Mouse (Mus musculus): ENCODE data around the gene Fetub. TPM values are rescaled to one million over a fixed set of nuclear protein-coding genes. Genes with fewer than 3 reads are reported as not detected.

Fetub gene
- total and polyA plus RNA-seq, 3 experiments, result 0.96 TPM; not detected in 2

DNA sequence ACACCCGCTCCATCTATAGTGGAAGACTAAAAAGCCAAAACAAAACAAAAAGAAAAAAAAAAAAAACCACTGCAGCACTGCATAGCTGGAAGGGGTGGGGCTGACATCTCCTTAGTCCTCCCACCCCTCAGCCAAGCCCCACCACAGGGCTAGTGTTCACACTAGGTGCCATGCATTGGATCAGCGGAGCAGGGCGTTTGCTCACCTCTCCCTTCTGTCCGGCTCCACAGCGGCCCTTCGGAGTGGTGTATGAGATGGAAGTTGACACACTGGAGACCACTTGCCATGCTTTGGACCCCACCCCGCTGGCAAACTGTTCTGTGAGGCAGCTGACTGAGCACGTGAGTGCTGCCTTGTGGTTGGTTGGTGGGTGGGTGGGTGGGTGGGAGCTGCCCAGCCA, 24.0 kb upstream of the Fetub start:
- TF ChIP-seq RAD21 (IDR thresholded peaks at IDR 0.05; ENCODE audit: low read depth, low read length) (no peak), MYC (IDR thresholded peaks at IDR 0.05; ENCODE audit: low read depth, low read length) (no peak), ZMIZ1 (IDR thresholded peaks at IDR 0.05; ENCODE audit: low read depth, low read length) (no peak), GABPA (IDR thresholded peaks at IDR 0.05; ENCODE audit: low read depth, low read length) (no peak), ZKSCAN1 (IDR thresholded peaks at IDR 0.05; ENCODE audit: low read depth, low read length) (no peak), MYB (IDR thresholded peaks at IDR 0.05; ENCODE audit: low read depth, low read length) (no peak), POLR2AphosphoS5 (IDR thresholded peaks at IDR 0.05; ENCODE audit: borderline replicate concordance, low read depth, low read length) (no peak), MAZ (IDR thresholded peaks at IDR 0.05; ENCODE audit: low read depth, low read length) (no peak), CHD2 (IDR thresholded peaks at IDR 0.05; ENCODE audit: low read length) (no peak), NELFE (IDR thresholded peaks at IDR 0.05; ENCODE audit: low read depth, low read length) (no peak), ETS1 (IDR thresholded peaks at IDR 0.05; ENCODE audit: low read depth, low read length) (no peak), BHLHE40 (IDR thresholded peaks at IDR 0.05; ENCODE audit: borderline replicate concordance, low read depth, low read length) (no peak), MAX (IDR thresholded peaks at IDR 0.05; ENCODE audit: low read length) (no peak), SIN3A (IDR thresholded peaks at IDR 0.05; ENCODE audit: low read length) (no peak), POLR2AphosphoS2 (IDR thresholded peaks at IDR 0.05; ENCODE audit: low read length) (no peak), MXI1 (IDR thresholded peaks at IDR 0.05; ENCODE audit: low read depth, low read length) (no peak), KAT2A (conservative IDR thresholded peaks at IDR 0.05; ENCODE audit: low read depth, low read length) (no peak)
- H3K9ac ChIP-seq (ENCODE audit: control insufficient read depth, low read depth, low read length, poor library complexity, severe bottlenecking), result no peak overlapping the region
- no peak overlapping the region for H3K27ac ChIP-seq (ENCODE audit: control insufficient read depth, low read depth, low read length)
- H3K27me3 ChIP-seq (ENCODE audit: control insufficient read depth in 1 of 2, insufficient read depth in 2 of 2, low read length in 2 of 2), result peaks cover 0 to 2% of the 10 kb centered on the region in 2 experiments; a peak in 1 of 4 replicates
- peaks cover 0 to 16% of the 10 kb centered on the region in 2 experiments; a peak in 3 of 4 replicates for H3K4me1 ChIP-seq (ENCODE audit: control insufficient read depth in 1 of 2, insufficient read depth in 2 of 2, low read length in 2 of 2)
- H3K4me3 ChIP-seq (ENCODE audit: control insufficient read depth in 1 of 2, insufficient read depth in 1 of 2, low read depth in 2 of 2, low read length in 2 of 2), result no peak overlapping the region
- H3K36me3 ChIP-seq (ENCODE audit: control insufficient read depth in 1 of 2, insufficient read depth in 2 of 2, low read length in 2 of 2), result peaks cover 0 to 12% of the 10 kb centered on the region in 2 experiments; a peak in 1 of 4 replicates
- no peaks in the 10 kb centered on the region for H3K79me2 ChIP-seq (ENCODE audit: control insufficient read depth, insufficient read depth, low read length, poor library complexity)
- no peak for DNase-seq (ENCODE audit: low read depth, low spot score)
- no peaks in the 10 kb centered on the region for H3K9me3 ChIP-seq (replicated peaks; ENCODE audit: insufficient read depth, low read length)

DNA sequence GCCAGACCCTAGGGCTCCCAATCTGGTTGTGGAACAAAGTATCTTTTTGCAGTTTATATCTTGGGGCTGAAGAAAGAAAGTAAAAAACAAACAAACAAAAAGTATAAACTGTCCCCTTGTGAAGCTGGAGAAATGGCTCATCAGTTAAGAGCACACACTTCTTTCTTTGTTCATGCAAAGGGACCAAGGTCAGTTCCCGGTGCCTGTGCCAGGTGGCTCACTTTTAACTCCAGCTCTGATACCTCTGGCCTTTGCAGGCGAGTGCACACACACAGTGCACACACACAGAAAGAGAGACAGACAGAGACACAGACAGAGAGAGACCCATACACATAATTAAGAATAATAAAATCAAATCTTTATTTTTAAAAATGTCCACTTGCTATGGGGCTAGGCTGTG, 21.5 kb upstream of the Fetub start:
- no peaks in the 10 kb centered on the region for H3K4me1 ChIP-seq (ENCODE audit: control insufficient read depth in 1 of 2, insufficient read depth in 2 of 2, low read length in 2 of 2)

More for the DNA sequence above, 21.5 kb upstream of the Fetub start:
- Histone ChIP-seq H3K9ac (ENCODE audit: control insufficient read depth, low read depth, low read length, poor library complexity, severe bottlenecking) (no peak overlapping the region), H3K4me3 (ENCODE audit: control insufficient read depth in 1 of 2, insufficient read depth in 1 of 2, low read depth in 2 of 2, low read length in 2 of 2) (no peak overlapping the region), H3K9me3 (replicated peaks; ENCODE audit: insufficient read depth, low read length) (no peaks in the 10 kb centered on the region), H3K79me2 (ENCODE audit: control insufficient read depth, insufficient read depth, low read length, poor library complexity) (no peaks in the 10 kb centered on the region), H3K36me3 (ENCODE audit: control insufficient read depth in 1 of 2, insufficient read depth in 2 of 2, low read length in 2 of 2) (no peaks in the 10 kb centered on the region), H3K27me3 (ENCODE audit: control insufficient read depth in 1 of 2, insufficient read depth in 2 of 2, low read length in 2 of 2) (peaks cover 2% of the 10 kb centered on the region in 2 experiments; a peak in 2 of 4 replicates), H3K27ac (ENCODE audit: control insufficient read depth, low read depth, low read length) (no peak overlapping the region)
- no peak for DNase-seq (ENCODE audit: low read depth, low spot score)
- TF ChIP-seq POLR2AphosphoS2 (IDR thresholded peaks at IDR 0.05; ENCODE audit: low read length) (no peak), KAT2A (conservative IDR thresholded peaks at IDR 0.05; ENCODE audit: low read depth, low read length) (no peak), NRF1 (IDR thresholded peaks at IDR 0.05; ENCODE audit: insufficient read depth, low read depth, low read length, poor library complexity, severe bottlenecking) (no peak), POLR2A (IDR thresholded peaks at IDR 0.05; ENCODE audit: control insufficient read depth in 1 of 2, insufficient read depth in 1 of 2, low read depth in 1 of 2, low read length in 2 of 2, poor library complexity in 1 of 2) (no peak), USF1 (IDR thresholded peaks at IDR 0.05; ENCODE audit: low read depth, low read length) (no peak), HCFC1 (IDR thresholded peaks at IDR 0.05; ENCODE audit: low read depth, low read length) (no peak), ZNF384 (IDR thresholded peaks at IDR 0.05; ENCODE audit: low read depth, low read length) (no peak), JUND (IDR thresholded peaks at IDR 0.05; ENCODE audit: low read depth, low read length) (no peak), ELF1 (IDR thresholded peaks at IDR 0.05; ENCODE audit: low read depth, low read length) (no peak), CTCF (IDR thresholded peaks at IDR 0.05 in 2 of 3, conservative IDR thresholded peaks at IDR 0.05 in 1 of 3; ENCODE audit: control insufficient read depth in 1 of 3, insufficient read depth in 1 of 3, low read depth in 2 of 3, low read length in 3 of 3, poor library complexity in 1 of 3, severe bottlenecking in 1 of 3) (no peak), GATA1 (IDR thresholded peaks at IDR 0.05; ENCODE audit: low read depth, low read length) (no peak)
